Mouse (Mus musculus) MEL (cell line): ENCODE measurements at regions not wholly inside any gene's neighbourhood (a gene's known extent, or its start where the extent isn't known, plus 50 kb on each side); places are given as distances from the start of the nearest gene placed in this dataset.

Experiments
- DNase-seq: peaks from one replicate; pipeline ENCODE4 v3.0.0; 2011; ENCODE audit warnings: low read depth, low spot score
- H3K27ac ChIP-seq: 2 replicates; pipeline ENCODE4 v1.5.1; 2012; ENCODE audit warnings: low read depth, mild to moderate bottlenecking, control low read depth, low read length, moderate library complexity; ENCODE audit not compliant: control insufficient read depth
- H3K27me3 ChIP-seq, 2 experiments: fragments of 150-350 bp in 1 of 2; sonication (generic) in 1 of 2; 2 replicates each; pipeline ENCODE4 v1.6.1; 2012; ENCODE audit warnings: low read length in 2 of 2, mild to moderate bottlenecking in 2 of 2, improper control_type of control experiment in 1 of 2, moderate library complexity in 1 of 2; ENCODE audit not compliant: insufficient read depth in 2 of 2, control insufficient read depth in 1 of 2
- H3K36me3 ChIP-seq, 2 experiments: 2 replicates each; pipeline ENCODE4 v1.6.1; 2012 to 2014; ENCODE audit warnings: low read length in 2 of 2, improper control_type of control experiment in 1 of 2, inconsistent platforms in 1 of 2, mild to moderate bottlenecking in 1 of 2; ENCODE audit not compliant: insufficient read depth in 2 of 2, control insufficient read depth in 1 of 2
- H3K4me1 ChIP-seq, 2 experiments: fragments of 150-350 bp in 1 of 2; sonication (generic) in 1 of 2; 2 replicates each; pipeline ENCODE4 v1.6.1; 2012; ENCODE audit warnings: low read length in 2 of 2, improper control_type of control experiment in 1 of 2, mild to moderate bottlenecking in 1 of 2; ENCODE audit not compliant: insufficient read depth in 2 of 2, control insufficient read depth in 1 of 2
- H3K4me3 ChIP-seq, 2 experiments: fragments of 150-350 bp in 1 of 2; sonication (generic) in 1 of 2; 2 replicates each; pipeline ENCODE4 v1.5.1; 2012; ENCODE audit warnings: low read depth in 2 of 2, low read length in 2 of 2, mild to moderate bottlenecking in 2 of 2, moderate library complexity in 2 of 2, control low read depth in 1 of 2, improper control_type of control experiment in 1 of 2; ENCODE audit not compliant: control insufficient read depth in 1 of 2, insufficient read depth in 1 of 2
- H3K79me2 ChIP-seq: 2 replicates; pipeline ENCODE4 v1.6.1; 2012; ENCODE audit warnings: mild to moderate bottlenecking, low read length, moderate library complexity; ENCODE audit not compliant: control insufficient read depth, poor library complexity, insufficient read depth
- H3K9ac ChIP-seq: 2 replicates; pipeline ENCODE4 v1.6.1; 2012; ENCODE audit warnings: low read depth, mild to moderate bottlenecking, control low read depth, low read length, moderate library complexity; ENCODE audit not compliant: control insufficient read depth, poor library complexity, severe bottlenecking
- H3K9me3 ChIP-seq: fragments of 150-350 bp; sonication (generic); replicated peaks from 2 replicates; pipeline ENCODE4 v1.6.1; 2012; ENCODE audit warnings: mild to moderate bottlenecking, low read length, improper control_type of control experiment, moderate library complexity; ENCODE audit not compliant: insufficient read depth
- CHD2 ChIP-seq: IDR thresholded peaks from 2 replicates; pipeline ENCODE4 v1.6.1; 2011; ENCODE audit warnings: low read length, improper control_type of control experiment
- ELF1 ChIP-seq: IDR thresholded peaks from 2 replicates; pipeline ENCODE4 v1.6.1; 2014; ENCODE audit warnings: low read depth, mild to moderate bottlenecking, inconsistent platforms, low read length, improper control_type of control experiment, moderate library complexity
- GATA1 ChIP-seq: IDR thresholded peaks from 2 replicates; pipeline ENCODE4 v1.6.1; 2011; ENCODE audit warnings: low read depth, low read length, improper control_type of control experiment
- HCFC1 ChIP-seq: IDR thresholded peaks from 2 replicates; pipeline ENCODE4 v1.6.1; 2012; ENCODE audit warnings: low read depth, mild to moderate bottlenecking, inconsistent platforms, low read length, improper control_type of control experiment, moderate library complexity
- MEF2A ChIP-seq: IDR thresholded peaks from 2 replicates; pipeline ENCODE4 v1.6.1; 2014; ENCODE audit warnings: low read depth, mild to moderate bottlenecking, inconsistent platforms, low read length, improper control_type of control experiment; ENCODE audit not compliant: poor library complexity, insufficient replicate concordance, severe bottlenecking; ENCODE audit errors: extremely low read depth
- MYB ChIP-seq: IDR thresholded peaks from 2 replicates; pipeline ENCODE4 v1.6.1; 2011; ENCODE audit warnings: mild to moderate bottlenecking, low read depth, low read length, improper control_type of control experiment
- NELFE ChIP-seq: IDR thresholded peaks from 2 replicates; pipeline ENCODE4 v1.6.1; 2011; ENCODE audit warnings: low read depth, low read length, improper control_type of control experiment
- POLR2A ChIP-seq, 2 experiments: IDR thresholded peaks; 2 replicates each; pipeline ENCODE4 v1.6.1; 2011 to 2012; ENCODE audit warnings: low read length in 2 of 2, mild to moderate bottlenecking in 2 of 2, control low read depth in 1 of 2, improper control_type of control experiment in 1 of 2, low read depth in 1 of 2, moderate library complexity in 1 of 2; ENCODE audit not compliant: control insufficient read depth in 1 of 2, insufficient read depth in 1 of 2, poor library complexity in 1 of 2
- POLR2AphosphoS2 ChIP-seq: IDR thresholded peaks from 2 replicates; pipeline ENCODE4 v1.6.1; 2011; ENCODE audit warnings: low read length, improper control_type of control experiment
- UBTF ChIP-seq: IDR thresholded peaks from 2 replicates; pipeline ENCODE4 v1.6.1; 2012; ENCODE audit warnings: low read depth, mild to moderate bottlenecking, inconsistent platforms, low read length, improper control_type of control experiment, moderate library complexity, borderline replicate concordance; ENCODE audit not compliant: insufficient read depth
- USF2 ChIP-seq, 2 experiments: IDR thresholded peaks; 2 replicates each; pipeline ENCODE4 v1.6.1; 2011 to 2012; ENCODE audit warnings: improper control_type of control experiment in 2 of 2, low read length in 2 of 2, borderline replicate concordance in 1 of 2, inconsistent platforms in 1 of 2, low read depth in 1 of 2, mild to moderate bottlenecking in 1 of 2; ENCODE audit not compliant: insufficient read depth in 1 of 2
- ZC3H11A ChIP-seq: IDR thresholded peaks from 2 replicates; pipeline ENCODE4 v1.6.1; 2012; ENCODE audit warnings: low read depth, mild to moderate bottlenecking, inconsistent platforms, low read length, improper control_type of control experiment
- ZKSCAN1 ChIP-seq: IDR thresholded peaks from 2 replicates; pipeline ENCODE4 v1.6.1; 2012; ENCODE audit warnings: low read depth, mild to moderate bottlenecking, inconsistent platforms, low read length, improper control_type of control experiment, moderate library complexity
- ZNF384 ChIP-seq: IDR thresholded peaks from 2 replicates; pipeline ENCODE4 v1.6.1; 2012; ENCODE audit warnings: low read depth, mild to moderate bottlenecking, inconsistent platforms, low read length, improper control_type of control experiment

DNA sequence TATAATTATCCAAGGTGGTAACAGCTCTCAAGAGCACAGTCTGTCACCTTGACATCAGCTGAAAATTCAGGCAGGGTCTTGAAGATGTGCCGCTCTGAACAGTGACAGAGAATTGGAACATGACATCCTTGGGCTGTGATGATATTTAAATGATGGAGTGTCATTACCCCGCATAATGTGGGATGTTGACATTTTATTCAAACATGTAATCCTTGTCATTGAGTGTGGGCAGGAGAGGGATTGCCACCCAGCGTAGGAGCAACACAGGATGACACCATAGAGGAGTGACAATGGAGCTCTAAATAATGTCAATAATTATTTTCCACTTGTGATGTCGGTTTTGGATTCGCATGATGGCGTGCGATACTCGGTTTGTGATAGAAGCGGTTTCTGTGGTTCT, 99.3 kb upstream of the Psmd7 start:
- TF ChIP-seq NELFE = no peak
- no peak for TF ChIP-seq ZC3H11A
- TF ChIP-seq POLR2AphosphoS2 = no peak
- TF ChIP-seq CHD2 = no peak
- TF ChIP-seq ELF1 = no peak
- TF ChIP-seq GATA1 = no peak
- no peak for TF ChIP-seq USF2 (IDR thresholded peaks at IDR 0.05; ENCODE audit: borderline replicate concordance in 1 of 2, insufficient read depth in 1 of 2, low read depth in 1 of 2, low read length in 2 of 2)
- no peak for TF ChIP-seq UBTF
- TF ChIP-seq POLR2A (IDR thresholded peaks at IDR 0.05; ENCODE audit: control insufficient read depth in 1 of 2, insufficient read depth in 1 of 2, low read depth in 1 of 2, low read length in 2 of 2, poor library complexity in 1 of 2) = no peak
- no peak for TF ChIP-seq HCFC1
- no peak for DNase-seq
- Histone ChIP-seq H3K27ac (no peak overlapping the region), H3K36me3 (no peaks in the 10 kb centered on the region), H3K79me2 (no peaks in the 10 kb centered on the region; the same call in 1 of the 2 replicates), H3K27me3 (no peaks in the 10 kb centered on the region), H3K4me3 (no peak overlapping the region), H3K9ac (no peak overlapping the region), H3K4me1 (no peaks in the 10 kb centered on the region), H3K9me3 (no peaks in the 10 kb centered on the region)

DNA sequence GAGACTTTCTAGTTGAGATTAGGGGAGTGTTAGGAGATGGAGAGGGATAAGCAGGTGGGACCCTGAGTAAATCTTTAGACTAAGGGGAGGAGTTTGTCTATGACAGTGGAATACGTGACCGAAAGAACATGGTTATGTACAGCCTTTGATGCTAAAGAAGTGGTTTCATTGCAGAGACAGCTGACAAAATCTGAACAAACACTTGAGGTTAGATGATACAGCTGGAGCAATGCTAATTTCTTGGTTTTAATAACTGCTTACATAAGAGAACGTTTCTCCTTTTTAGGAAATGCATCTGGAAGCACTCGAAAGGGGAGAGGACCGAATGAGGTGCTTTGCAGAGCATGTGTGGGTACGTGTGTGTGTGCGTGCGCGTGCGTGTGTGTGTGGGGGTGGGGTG, 100.8 kb upstream of the Psmd7 start:
- Histone ChIP-seq H3K36me3 (no peaks in the 10 kb centered on the region), H3K27me3 (no peaks in the 10 kb centered on the region), H3K9ac (no peak overlapping the region), H3K79me2 (no peaks in the 10 kb centered on the region), H3K9me3 (no peaks in the 10 kb centered on the region), H3K4me3 (no peak overlapping the region), H3K4me1 (no peaks in the 10 kb centered on the region), H3K27ac (no peak overlapping the region)
- DNase-seq = no peak
- TF ChIP-seq GATA1 (no peak), ZKSCAN1 (no peak)

DNA sequence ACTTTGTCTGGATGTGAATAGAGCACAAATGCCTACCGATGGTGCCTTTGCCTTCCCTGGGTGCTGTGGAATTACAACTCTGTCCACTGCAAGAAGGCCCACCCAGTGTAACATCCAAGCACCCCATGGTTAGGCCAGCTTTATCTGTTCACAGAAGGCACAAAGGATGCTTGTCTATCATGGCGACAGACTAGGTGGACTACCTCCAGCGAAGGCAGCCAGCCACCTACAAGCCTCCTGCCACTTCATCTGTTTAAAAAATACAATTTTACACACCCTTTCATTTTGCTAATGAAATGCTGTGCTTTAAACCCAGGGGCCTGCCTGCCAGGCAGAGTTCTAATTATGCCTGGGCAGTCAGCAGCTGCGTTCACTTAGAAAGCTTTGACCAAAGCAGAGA, 103.0 kb upstream of the Psmd7 start:
- TF ChIP-seq MYB (no peak), MEF2A (no peak), ZNF384 (no peak)
- no peak overlapping the region for H3K9ac ChIP-seq
- DNase-seq = no peak

More for the DNA sequence above, 103.0 kb upstream of the Psmd7 start:
- Histone ChIP-seq H3K79me2 (no peaks in the 10 kb centered on the region), H3K27ac (no peak overlapping the region), H3K27me3 (no peaks in the 10 kb centered on the region), H3K4me3 (no peak overlapping the region), H3K36me3 (no peaks in the 10 kb centered on the region), H3K9me3 (no peaks in the 10 kb centered on the region), H3K4me1 (no peaks in the 10 kb centered on the region)
